Mouse (Mus musculus) hindbrain, embryonic 16.5 days (tissue): ENCODE data around the gene Acly. TPM values are rescaled to one million over a fixed set of nuclear protein-coding genes. Genes with fewer than 3 reads are reported as not detected.

Source experiments
- ATAC-seq: fragments of 200-750 bp; cut with Nextera tagmentation; 2 replicates; pipeline ENCODE4 v1.8.0; 2017; ENCODE audit warnings: moderate TSS enrichment, moderate library complexity
- H3K27ac ChIP-seq: fragments of 300-500 bp; sonication (generic); 2 replicates; pipeline ENCODE4 v1.5.1; 2014; ENCODE audit warnings: low read depth, mild to moderate bottlenecking, control low read depth, low read length, moderate library complexity
- H3K27me3 ChIP-seq: fragments of 300-500 bp; sonication (generic); replicated peaks from 2 replicates; pipeline ENCODE4 v1.6.1; 2014; ENCODE audit warnings: low read length; ENCODE audit not compliant: control insufficient read depth, insufficient read depth
- H3K36me3 ChIP-seq: fragments of 300-500 bp; sonication (generic); 2 replicates; pipeline ENCODE4 v1.6.1; 2014; ENCODE audit warnings: mild to moderate bottlenecking, low read length, moderate library complexity, mixed read lengths; ENCODE audit not compliant: control insufficient read depth, insufficient read depth
- H3K4me1 ChIP-seq: fragments of 300-500 bp; sonication (generic); 2 replicates; pipeline ENCODE4 v1.6.1; 2014; ENCODE audit warnings: low read depth, low read length; ENCODE audit not compliant: control insufficient read depth, insufficient read depth
- H3K4me2 ChIP-seq: fragments of 300-500 bp; sonication (generic); 2 replicates; pipeline ENCODE4 v1.6.1; 2014; ENCODE audit warnings: mild to moderate bottlenecking, low read length, control low read depth, moderate library complexity
- H3K4me3 ChIP-seq: fragments of 300-500 bp; sonication (generic); 2 replicates; pipeline ENCODE4 v1.5.1; 2014; ENCODE audit warnings: mild to moderate bottlenecking, low read length, control low read depth, moderate library complexity
- H3K9ac ChIP-seq: fragments of 300-500 bp; sonication (generic); 2 replicates; pipeline ENCODE4 v1.6.1; 2014; ENCODE audit warnings: low read depth, mild to moderate bottlenecking, control low read depth, low read length, moderate library complexity
- H3K9me3 ChIP-seq: fragments of 300-500 bp; sonication (generic); 2 replicates; pipeline ENCODE4 v1.6.1; 2014; ENCODE audit warnings: mild to moderate bottlenecking, low read length, moderate library complexity; ENCODE audit not compliant: control insufficient read depth
- WGBS: fragments of 180-500 bp; shearing (Covaris S2); extraction: QIAGEN DNeasy Blood & Tissue Kit; methylation state at CpG from one replicate; pipeline ENCODE4 v1.1.7; 2014; 5-methylcytosine and 5-hydroxymethylcytosine counted together
- polyA plus RNA-seq: library from polyadenylated mRNA; unstranded; fragments of >200 nt; fragmentation: Nextera tagmentation; extraction: Ambion mirVana; gene quantifications from 2 replicates; pipeline ENCODE4 v1.2.1, GENCODE M21; 2015

Gene Acly
- polyA plus RNA-seq, 1 experiment from 2014 or later = 215 TPM

- no peak overlapping the region for H3K4me2 ChIP-seq
- no peak overlapping the region for H3K27ac ChIP-seq
- H3K27me3 ChIP-seq = no peaks in the 10 kb centered on the region
- H3K9me3 ChIP-seq = no peaks in the 10 kb centered on the region
- no peaks in the 10 kb centered on the region for H3K4me1 ChIP-seq
- WGBS = 93% methylated on average over 12 of the region's 12 CpGs
- H3K4me3 ChIP-seq = no peak overlapping the region
- no peak overlapping the region for H3K9ac ChIP-seq
- H3K36me3 ChIP-seq = peaks cover 33% of the 10 kb centered on the region
- ATAC-seq = no peak
Observed at GRCm38 (mm10) chr11:100504990-100505660, 22.7 kb downstream of the Acly start.

DNA sequence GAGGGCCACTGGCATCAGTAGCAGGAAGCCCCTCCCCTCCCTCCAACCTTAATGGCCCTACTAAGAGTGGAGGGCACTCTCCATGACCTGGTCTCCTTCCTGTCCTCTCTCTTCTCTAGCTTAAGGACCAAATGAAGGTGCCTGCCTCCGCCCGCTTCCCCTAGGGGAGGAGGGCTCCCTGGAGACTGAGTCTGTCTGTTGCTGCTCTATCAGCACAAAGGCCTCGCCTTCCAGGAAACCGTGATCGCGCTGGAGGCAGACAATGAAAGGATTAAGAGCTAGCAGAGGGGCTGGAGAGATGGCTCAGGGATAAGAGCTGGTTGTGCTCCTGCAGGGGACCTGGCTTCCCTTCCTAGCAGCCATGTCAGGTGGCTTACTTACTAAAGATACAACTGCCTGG is 26.5 kb downstream of the Acly start:
- Histone ChIP-seq H3K4me2 (no peak overlapping the region), H3K9me3 (no peaks in the 10 kb centered on the region), H3K4me3 (no peak overlapping the region), H3K27me3 (no peaks in the 10 kb centered on the region), H3K9ac (no peak overlapping the region), H3K4me1 (no peaks in the 10 kb centered on the region), H3K27ac (no peak overlapping the region), H3K36me3 (peaks cover 47% of the 10 kb centered on the region)
- no peak for ATAC-seq
- WGBS = 46% methylated on average over 6 of the region's 6 CpGs

GRCm38 (mm10) chr11:100500651-100501050 is 27.1 kb downstream of the Acly start:
- H3K9me3 ChIP-seq = no peaks in the 10 kb centered on the region

GRCm38 (mm10) chr11:100500241-100500640 is 27.6 kb downstream of the Acly start:
- H3K27ac ChIP-seq = no peak overlapping the region
- H3K9me3 ChIP-seq = no peaks in the 10 kb centered on the region
- WGBS = 78% methylated on average over 3 of the region's 3 CpGs
- no peak overlapping the region for H3K4me3 ChIP-seq
- no peak overlapping the region for H3K4me2 ChIP-seq
- no peaks in the 10 kb centered on the region for H3K27me3 ChIP-seq
- H3K36me3 ChIP-seq = peaks cover 55% of the 10 kb centered on the region
- H3K9ac ChIP-seq = no peak overlapping the region
- no peak for ATAC-seq
- H3K4me1 ChIP-seq = no peaks in the 10 kb centered on the region

More at GRCm38 (mm10) chr11:100500651-100501050, 27.1 kb downstream of the Acly start:
- Histone ChIP-seq H3K27me3 (no peaks in the 10 kb centered on the region), H3K4me3 (no peak overlapping the region), H3K27ac (no peak overlapping the region), H3K4me2 (no peak overlapping the region), H3K9ac (no peak overlapping the region), H3K4me1 (no peaks in the 10 kb centered on the region), H3K36me3 (peaks cover 52% of the 10 kb centered on the region)
- ATAC-seq = no peak
- 90% methylated on average over 7 of the region's 7 CpGs for WGBS

- no peaks in the 10 kb centered on the region for H3K9me3 ChIP-seq
- H3K9ac ChIP-seq = no peak overlapping the region
- no peak overlapping the region for H3K4me2 ChIP-seq
- no peaks in the 10 kb centered on the region for H3K4me1 ChIP-seq
- no peaks in the 10 kb centered on the region for H3K27me3 ChIP-seq
- ATAC-seq = no peak
- 94% methylated on average over 12 of the region's 12 CpGs for WGBS
- H3K4me3 ChIP-seq = no peak overlapping the region
- peaks cover 69% of the 10 kb centered on the region for H3K36me3 ChIP-seq
- H3K27ac ChIP-seq = no peak overlapping the region
Observed at GRCm38 (mm10) chr11:100493771-100494170, 34.0 kb downstream of the Acly start.

DNA sequence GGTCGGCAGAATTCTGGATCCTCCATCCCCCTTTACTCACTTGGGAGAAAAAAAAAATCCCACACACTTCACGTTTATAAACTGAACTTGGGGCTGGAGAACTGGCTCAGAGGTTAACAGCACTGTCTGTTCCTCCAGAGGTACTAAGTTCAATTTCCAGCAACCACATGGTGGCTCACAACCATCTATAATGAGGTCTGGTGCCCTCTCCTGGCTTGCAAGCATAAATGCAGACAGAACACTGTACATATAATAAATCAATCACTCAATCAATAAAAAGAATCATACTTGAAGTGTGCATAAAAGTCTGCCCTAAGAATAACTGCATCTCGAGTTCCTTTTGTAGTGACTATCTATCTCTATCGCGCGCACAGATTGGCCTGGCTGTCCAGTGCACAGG is 36.8 kb downstream of the Acly start:
- no peak overlapping the region for H3K27ac ChIP-seq

GRCm38 (mm10) chr11:100485801-100486538 is 41.8 kb downstream of the Acly start:
- no peak overlapping the region for H3K4me3 ChIP-seq
- H3K9me3 ChIP-seq = no peaks in the 10 kb centered on the region
- peaks cover 33% of the 10 kb centered on the region for H3K36me3 ChIP-seq
- H3K4me2 ChIP-seq = no peak overlapping the region
- H3K9ac ChIP-seq = no peak overlapping the region
- H3K4me1 ChIP-seq = no peaks in the 10 kb centered on the region
- WGBS = 87% methylated on average over 8 of the region's 8 CpGs
- no peak for ATAC-seq
- H3K27me3 ChIP-seq = no peaks in the 10 kb centered on the region
- H3K27ac ChIP-seq = no peak overlapping the region

More for the DNA sequence above, 36.8 kb downstream of the Acly start:
- Histone ChIP-seq H3K27me3 (no peaks in the 10 kb centered on the region), H3K4me1 (no peaks in the 10 kb centered on the region), H3K36me3 (peaks cover 51% of the 10 kb centered on the region), H3K9ac (no peak overlapping the region), H3K4me3 (no peak overlapping the region), H3K9me3 (no peaks in the 10 kb centered on the region), H3K4me2 (no peak overlapping the region)
- ATAC-seq = no peak
- 95% methylated on average over 6 of the region's 6 CpGs for WGBS

- H3K4me3 ChIP-seq = no peak overlapping the region
- 98% methylated on average over 3 of the region's 3 CpGs for WGBS
- H3K9ac ChIP-seq = no peak overlapping the region
- peaks cover 41% of the 10 kb centered on the region for H3K36me3 ChIP-seq
- H3K4me1 ChIP-seq = no peaks in the 10 kb centered on the region
- no peak overlapping the region for H3K4me2 ChIP-seq
- H3K27me3 ChIP-seq = no peaks in the 10 kb centered on the region
- ATAC-seq = no peak
- H3K27ac ChIP-seq = no peak overlapping the region
- H3K9me3 ChIP-seq = no peaks in the 10 kb centered on the region
Observed at GRCm38 (mm10) chr11:100484461-100484860, 43.3 kb downstream of the Acly start.

GRCm38 (mm10) chr11:100479152-100479551 is 48.6 kb downstream of the Acly start:
- no peak overlapping the region for H3K4me3 ChIP-seq
- H3K9ac ChIP-seq = no peak overlapping the region
- H3K4me1 ChIP-seq = no peaks in the 10 kb centered on the region
- peaks cover 56% of the 10 kb centered on the region for H3K36me3 ChIP-seq
- WGBS = 89% methylated on average over 7 of the region's 7 CpGs
- no peak for ATAC-seq
- no peaks in the 10 kb centered on the region for H3K27me3 ChIP-seq
- no peak overlapping the region for H3K4me2 ChIP-seq
- no peak overlapping the region for H3K27ac ChIP-seq
- H3K9me3 ChIP-seq = no peaks in the 10 kb centered on the region
